18 mouse cellular contexts compared by ENCODE assay signal in genomic region chr12:112965783-112966182, GRCm38 (mm10).
"Had no signal": no experiment of that assay in that cellular context is flagged by ENCODE, and none has a peak within 500 bp of the region (broad histone marks: within the 10 kb centered on the region; RNA-seq: fewer than 3 reads in every experiment).

No protein-coding gene starts in this region.

- H3K4me3 ChIP-seq: midbrain, embryonic 10.5 days; midbrain, embryonic 12.5 days; myocyte; neural tube, embryonic 13.5 days; neural tube, embryonic 15.5 days had no signal

- H3K27ac ChIP-seq: midbrain, embryonic 10.5 days; midbrain, embryonic 12.5 days; neural tube, embryonic 13.5 days; neural tube, embryonic 15.5 days had no signal

- DNase-seq: lung, adult 18-20 months; lung, embryonic 14.5 days; lung, postnatal 10 days; lung, postnatal 4 days; midbrain, embryonic 14.5 days; retina, postnatal 1 day; right cerebral cortex, adult 18-20 months; right cerebral cortex, postnatal 25 days; right cerebral cortex, postnatal 4 days; spleen, adult 18-20 months; thymus, adult 18-20 months; thymus, postnatal 14 days; thymus, postnatal 36 days had no signal

- H3K27me3 ChIP-seq: midbrain, embryonic 12.5 days; neural tube, embryonic 13.5 days; neural tube, embryonic 15.5 days had no signal

- H3K4me1 ChIP-seq: midbrain, embryonic 10.5 days; midbrain, embryonic 12.5 days had no signal
